Mouse (Mus musculus) bone marrow, adult 2 months (tissue): ENCODE data around the gene Epb41l3.

ENCODE experiments used
- CTCF ChIP-seq: fragments of 200-500 bp; IDR thresholded peaks from 2 replicates; pipeline ENCODE4 v1.5.1; 2011; ENCODE audit warnings: low read length, control low read depth; ENCODE audit not compliant: control insufficient read depth, insufficient read depth
- POLR2A ChIP-seq: fragments of 200-500 bp; IDR thresholded peaks from 2 replicates; pipeline ENCODE4 v1.6.1; 2011; ENCODE audit warnings: low read depth, mild to moderate bottlenecking, control low read depth, low read length, borderline replicate concordance; ENCODE audit not compliant: control insufficient read depth

DNA sequence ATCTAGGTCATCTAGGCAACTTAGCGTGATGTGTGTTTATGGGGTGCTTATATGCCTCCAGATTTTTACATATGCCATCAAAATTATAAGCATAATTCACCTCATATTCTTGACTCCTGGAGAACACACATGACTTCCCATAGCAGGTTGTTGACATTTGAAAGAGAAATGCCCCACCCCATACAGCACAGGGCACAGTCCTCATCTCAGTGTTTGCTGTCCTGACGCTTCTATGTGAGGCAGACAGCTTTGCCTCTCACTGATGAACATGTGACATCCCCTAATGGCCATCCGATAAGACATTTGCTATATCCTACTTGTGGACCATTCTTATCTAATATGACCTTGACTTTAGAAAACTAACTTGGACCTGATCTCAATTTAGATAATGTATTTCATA lies 140.6 kb downstream of the Epb41l3 start:
- TF ChIP-seq CTCF (no peak), POLR2A (no peak)
